Mouse (Mus musculus): ENCODE measurements around the gene Foxd3. TPM values are rescaled to one million over a fixed set of nuclear protein-coding genes. Genes with fewer than 3 reads are reported as not detected.

Gene Foxd3
- polyA plus RNA-seq (2012; ENCODE audit: low replicate concordance), result 0.09 TPM in 1 of 2 replicates, not detected in the other

GRCm38 (mm10) chr4:99655937-99656604, at the start of gene Foxd3:
Gene Foxd3 (plus strand): TSS chr4:99656299.

Other genes with a start within 250 kb of the Foxd3 start
- 0.66 and 0.73 TPM in 2 replicates for gene Alg6, start 59.4 kb downstream of the Foxd3 start, polyA plus RNA-seq (2012; ENCODE audit: low replicate concordance)
- not detected in 2 replicates for gene Efcab7, start 172.9 kb downstream of the Foxd3 start, polyA plus RNA-seq (2012; ENCODE audit: low replicate concordance)